Mouse (Mus musculus) forebrain, embryonic 13.5 days (tissue): ENCODE measurements around the gene Map2k2. TPM values are rescaled to one million over a fixed set of nuclear protein-coding genes. Genes with fewer than 3 reads are reported as not detected.

Source experiments
- ATAC-seq: fragments of 200-750 bp; cut with Nextera tagmentation; 2 replicates; pipeline ENCODE4 v1.8.0; 2017
- H3K27ac ChIP-seq: fragments of 300-500 bp; sonication (generic); 2 replicates; pipeline ENCODE4 v1.5.1; 2015; ENCODE audit warnings: inconsistent platforms, mild to moderate bottlenecking, moderate library complexity
- H3K27me3 ChIP-seq: fragments of 300-500 bp; sonication (generic); 2 replicates; pipeline ENCODE4 v1.6.1; 2015; ENCODE audit warnings: mild to moderate bottlenecking, inconsistent platforms
- H3K36me3 ChIP-seq: fragments of 300-500 bp; sonication (generic); 2 replicates; pipeline ENCODE4 v1.6.1; 2015; ENCODE audit warnings: mild to moderate bottlenecking, inconsistent platforms; ENCODE audit not compliant: poor library complexity, severe bottlenecking
- H3K4me1 ChIP-seq: fragments of 300-500 bp; sonication (generic); 2 replicates; pipeline ENCODE4 v1.6.1; 2015; ENCODE audit warnings: inconsistent platforms
- H3K4me2 ChIP-seq: fragments of 300-500 bp; sonication (generic); 2 replicates; pipeline ENCODE4 v1.6.1; 2015; ENCODE audit warnings: inconsistent platforms, mild to moderate bottlenecking, moderate library complexity
- H3K4me3 ChIP-seq: fragments of 300-500 bp; sonication (generic); 2 replicates; pipeline ENCODE4 v1.5.1; 2015; ENCODE audit warnings: mild to moderate bottlenecking, inconsistent platforms
- H3K9ac ChIP-seq: fragments of 300-500 bp; sonication (generic); 2 replicates; pipeline ENCODE4 v1.6.1; 2015; ENCODE audit warnings: mild to moderate bottlenecking, inconsistent platforms
- H3K9me3 ChIP-seq: fragments of 300-500 bp; sonication (generic); replicated peaks from 2 replicates; pipeline ENCODE4 v1.6.1; 2016; ENCODE audit warnings: inconsistent platforms
- WGBS: fragments of 180-500 bp; shearing (Covaris S2); methylation state at CpG from one replicate; pipeline ENCODE4 v1.1.7; 2015; 5-methylcytosine and 5-hydroxymethylcytosine counted together
- polyA plus RNA-seq: library from polyadenylated mRNA; unstranded; fragments of >200 nt; fragmentation: Nextera tagmentation; extraction: Ambion mirVana; gene quantifications from 2 replicates; pipeline ENCODE4 v1.2.1, GENCODE M21; 2015

Map2k2 gene
- polyA plus RNA-seq, 1 experiment from 2014 or later = 200 TPM

DNA sequence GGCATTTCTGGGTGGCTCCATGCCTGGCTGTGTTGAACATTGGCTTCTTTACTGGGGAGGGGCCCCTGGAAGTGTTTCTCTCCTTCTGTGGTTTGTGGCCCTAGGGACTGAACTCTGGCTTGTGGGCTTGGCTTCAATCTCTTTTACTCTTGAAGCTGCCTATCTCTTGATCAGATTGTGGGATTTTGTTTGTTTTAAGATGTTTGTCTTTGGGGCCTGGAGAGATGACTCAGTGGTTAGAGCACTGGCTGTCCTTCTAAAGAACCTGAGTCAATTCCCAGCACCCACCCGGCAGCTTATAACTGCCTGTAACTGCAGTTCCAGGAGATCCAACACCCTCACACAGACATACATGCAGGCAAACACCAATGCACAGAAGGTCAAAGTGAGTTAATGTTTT, 29.4 kb upstream of the Map2k2 start:
- no peak for ATAC-seq
- H3K9me3 ChIP-seq = no peaks in the 10 kb centered on the region
- H3K36me3 ChIP-seq = peaks cover 87% of the 10 kb centered on the region
- WGBS = 92% methylated on average over 1 of the region's 1 CpGs
- H3K27me3 ChIP-seq = no peaks in the 10 kb centered on the region
- no peak overlapping the region for H3K4me3 ChIP-seq
- no peak overlapping the region for H3K9ac ChIP-seq
- no peak overlapping the region for H3K27ac ChIP-seq
- peaks cover 9% of the 10 kb centered on the region; the same call in 1 of the 2 replicates for H3K4me1 ChIP-seq
- H3K4me2 ChIP-seq = no peak overlapping the region

DNA sequence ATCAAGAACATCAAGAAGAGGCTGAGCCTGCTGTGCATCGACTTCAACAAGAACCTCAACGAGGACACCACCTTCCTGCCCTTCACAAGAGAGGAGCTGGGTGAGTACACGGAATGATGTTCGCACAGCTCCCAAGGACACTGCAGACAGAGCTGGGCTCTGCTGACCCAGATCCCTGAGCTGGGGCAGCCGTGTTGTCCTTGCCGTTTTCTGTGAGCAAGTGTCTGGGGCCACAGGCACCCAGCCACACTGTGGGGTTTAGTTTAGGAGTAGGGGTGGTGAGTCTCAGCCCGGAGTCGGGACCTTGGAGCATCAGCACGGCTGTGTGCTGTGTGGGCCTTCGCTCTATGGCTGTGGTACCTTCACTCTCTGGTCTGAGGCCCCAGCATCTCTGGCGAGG, 27.8 kb upstream of the Map2k2 start:
- peaks cover 99% of the 10 kb centered on the region for H3K36me3 ChIP-seq
- no peak overlapping the region for H3K27ac ChIP-seq
- 0 out of 2 replicates have a peak overlapping the region, but pooled peaks have one; percentile 34 for H3K9ac ChIP-seq
- no peak overlapping the region for H3K4me3 ChIP-seq
- WGBS = 94% methylated on average over 11 of the region's 11 CpGs
- no peaks in the 10 kb centered on the region for H3K4me1 ChIP-seq
- H3K4me2 ChIP-seq = no peak overlapping the region
- ATAC-seq = no peak
- H3K27me3 ChIP-seq = no peaks in the 10 kb centered on the region
- H3K9me3 ChIP-seq = no peaks in the 10 kb centered on the region

DNA sequence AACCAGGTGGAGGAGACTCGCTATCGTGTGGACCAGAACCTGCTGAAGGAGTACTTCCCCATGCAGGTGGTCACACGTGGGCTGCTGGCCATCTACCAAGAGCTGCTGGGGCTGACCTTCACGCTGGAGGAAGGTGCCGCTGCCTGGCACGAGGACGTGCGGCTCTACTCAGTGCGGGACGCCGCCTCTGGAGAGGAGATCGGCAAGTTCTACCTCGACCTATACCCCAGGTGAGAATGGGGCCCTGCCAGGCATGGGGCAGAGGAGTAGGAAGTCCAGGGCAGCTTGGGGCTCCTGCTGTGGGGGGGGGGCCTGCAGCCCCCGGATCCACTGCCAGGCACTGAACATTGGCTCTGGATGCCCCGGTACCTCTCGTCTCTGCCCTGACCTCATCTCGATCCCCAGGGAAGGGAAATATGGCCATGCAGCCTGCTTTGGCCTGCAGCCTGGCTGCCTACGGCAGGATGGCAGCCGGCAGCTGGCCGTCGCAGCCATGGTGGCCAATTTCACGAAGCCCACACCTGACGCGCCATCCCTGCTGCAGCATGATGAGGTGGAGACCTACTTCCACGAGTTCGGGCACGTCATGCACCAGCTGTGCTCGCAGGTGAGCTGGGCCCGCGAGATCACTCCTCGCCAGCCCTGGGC, 25.6 kb upstream of the Map2k2 start:
- Histone ChIP-seq H3K36me3 (peaks cover 84% of the 10 kb centered on the region), H3K4me2 (no peak overlapping the region), H3K4me3 (no peak overlapping the region), H3K4me1 (no peaks in the 10 kb centered on the region), H3K27me3 (no peaks in the 10 kb centered on the region), H3K27ac (no peak overlapping the region), H3K9me3 (no peaks in the 10 kb centered on the region), H3K9ac (no peak overlapping the region)
- ATAC-seq = no peak
- WGBS = 94% methylated on average over 29 of the region's 31 CpGs

DNA sequence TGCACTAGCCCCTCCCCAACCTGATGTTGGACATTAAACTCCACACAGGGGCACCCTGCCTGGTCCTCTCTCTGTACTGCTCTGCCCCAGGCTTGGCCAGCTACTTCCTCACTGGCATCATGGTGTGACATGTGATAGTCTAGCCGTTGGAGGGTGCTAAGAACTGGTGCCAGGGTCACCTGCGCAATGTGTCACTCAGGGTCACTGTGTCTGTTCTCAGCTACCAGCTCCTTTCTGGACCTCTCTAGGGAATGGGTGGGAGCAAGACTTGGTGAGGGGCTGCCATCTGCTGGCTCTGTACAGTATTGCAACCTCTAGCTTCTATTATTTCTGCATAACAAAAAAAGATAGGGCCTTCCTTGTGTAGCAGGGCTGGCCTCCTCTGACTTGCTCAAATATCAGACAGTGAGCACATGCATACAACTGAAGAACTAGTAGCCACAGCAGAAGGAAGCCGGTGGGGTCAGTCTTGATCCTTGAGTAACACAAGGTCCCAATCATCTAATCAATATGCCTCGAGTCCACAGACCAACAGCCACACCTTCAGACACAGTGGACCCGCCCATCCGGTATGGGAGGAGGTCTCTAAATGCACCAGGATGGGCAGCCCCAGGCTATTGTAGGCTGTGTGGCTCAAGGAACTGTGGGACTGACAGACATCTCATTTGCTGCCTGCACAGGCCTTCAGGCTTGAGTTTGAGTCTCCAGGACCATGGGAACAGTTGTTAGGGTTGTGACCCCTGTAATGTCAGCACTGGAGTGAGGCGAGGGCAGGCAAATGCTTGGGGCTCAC, 23.4 kb upstream of the Map2k2 start:
- peak overlapping the region; percentile 26; the same call in 1 of the 2 replicates for H3K9ac ChIP-seq
- H3K4me3 ChIP-seq = no peak overlapping the region
- WGBS = 84% methylated on average over 7 of the region's 7 CpGs

DNA sequence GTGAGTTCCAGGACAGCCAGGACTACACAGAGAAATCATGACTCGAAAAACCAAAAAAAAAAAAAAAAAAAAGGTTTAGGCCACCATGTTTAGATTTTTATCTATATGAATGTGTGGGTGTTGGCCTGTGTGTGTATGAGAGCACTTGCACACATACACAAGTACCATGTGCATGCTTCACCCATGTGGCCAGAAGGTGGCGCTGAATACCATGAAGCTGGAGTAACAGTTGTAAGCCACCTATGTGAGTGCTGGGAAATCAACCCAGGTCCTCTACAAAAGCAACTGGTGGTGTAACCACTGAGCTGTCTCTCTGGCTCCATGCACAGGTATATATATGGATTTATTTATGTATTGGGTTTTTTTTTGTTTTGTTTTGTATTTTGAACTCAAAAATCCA, 18.7 kb upstream of the Map2k2 start:
- Histone ChIP-seq H3K9ac (no peak overlapping the region), H3K27me3 (no peaks in the 10 kb centered on the region), H3K27ac (no peak overlapping the region), H3K4me2 (no peak overlapping the region), H3K36me3 (peaks cover 15% of the 10 kb centered on the region), H3K4me1 (peaks cover 14% of the 10 kb centered on the region), H3K4me3 (no peak overlapping the region), H3K9me3 (no peaks in the 10 kb centered on the region)
- 58% methylated on average over 2 of the region's 2 CpGs for WGBS
- no peak for ATAC-seq

More for the DNA sequence above, 23.4 kb upstream of the Map2k2 start:
- Histone ChIP-seq H3K4me2 (no peak overlapping the region), H3K4me1 (no peaks in the 10 kb centered on the region), H3K27me3 (no peaks in the 10 kb centered on the region), H3K27ac (no peak overlapping the region), H3K36me3 (peaks cover 62% of the 10 kb centered on the region), H3K9me3 (no peaks in the 10 kb centered on the region)
- ATAC-seq = peak; percentile 76

DNA sequence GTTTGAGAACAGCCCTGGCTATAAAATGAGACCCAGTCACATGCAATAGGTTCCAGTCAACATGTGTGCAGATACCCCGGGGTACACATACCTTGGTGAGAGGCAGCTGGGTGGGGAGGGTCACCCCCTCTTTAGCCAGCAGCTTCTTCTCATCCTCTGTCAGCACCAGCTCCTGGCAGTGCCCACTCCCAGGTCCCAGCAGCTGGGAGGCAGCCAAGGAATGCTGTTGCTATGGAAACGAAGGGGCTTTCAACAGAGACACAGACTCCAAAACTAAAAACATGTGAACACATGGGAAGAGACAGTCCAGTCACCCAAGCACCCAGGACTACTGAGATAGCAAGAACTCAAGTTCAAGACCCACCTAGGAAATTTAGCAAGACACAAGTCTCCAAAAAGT, 16.5 kb upstream of the Map2k2 start:
- WGBS = 47% methylated on average over 2 of the region's 2 CpGs
- no peaks in the 10 kb centered on the region for H3K36me3 ChIP-seq
- ATAC-seq = peak; percentile 61; the same call in 1 of the 2 replicates

DNA sequence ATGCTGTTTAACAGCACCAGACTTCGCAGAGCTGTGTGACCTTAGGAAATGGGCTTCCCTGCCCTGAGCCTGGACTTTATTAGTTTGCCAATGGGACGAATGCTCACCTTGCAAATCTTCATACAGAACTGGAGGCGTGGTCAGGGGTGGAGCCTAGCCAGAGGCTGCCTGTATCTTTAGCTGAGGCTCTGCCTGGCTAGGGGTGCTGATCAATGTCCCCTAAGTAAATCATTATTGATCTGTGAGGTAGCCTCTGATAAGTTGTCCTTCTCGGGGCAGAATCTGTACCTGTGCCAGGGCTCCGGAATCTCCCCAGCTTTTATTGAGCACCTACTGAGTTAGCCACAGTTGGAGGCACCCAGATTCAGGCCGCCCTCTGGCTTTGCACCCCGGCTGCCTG, 15.1 kb upstream of the Map2k2 start:
- no peaks in the 10 kb centered on the region for H3K36me3 ChIP-seq
- peaks cover 14% of the 10 kb centered on the region for H3K4me1 ChIP-seq
- H3K27ac ChIP-seq = no peak overlapping the region
- H3K9me3 ChIP-seq = no peaks in the 10 kb centered on the region
- no peak overlapping the region for H3K4me3 ChIP-seq
- H3K27me3 ChIP-seq = peaks cover 5% of the 10 kb centered on the region; the same call in 1 of the 2 replicates
- ATAC-seq = no peak
- 78% methylated on average over 7 of the region's 7 CpGs for WGBS
- H3K4me2 ChIP-seq = no peak overlapping the region
- no peak overlapping the region for H3K9ac ChIP-seq

More for the DNA sequence above, 16.5 kb upstream of the Map2k2 start:
- Histone ChIP-seq H3K4me1 (peaks cover 14% of the 10 kb centered on the region), H3K4me3 (no peak overlapping the region), H3K4me2 (no peak overlapping the region), H3K9me3 (no peaks in the 10 kb centered on the region), H3K27ac (no peak overlapping the region), H3K27me3 (peaks cover 5% of the 10 kb centered on the region; the same call in 1 of the 2 replicates), H3K9ac (peak overlapping the region; percentile 45; the same call in 1 of the 2 replicates)

DNA sequence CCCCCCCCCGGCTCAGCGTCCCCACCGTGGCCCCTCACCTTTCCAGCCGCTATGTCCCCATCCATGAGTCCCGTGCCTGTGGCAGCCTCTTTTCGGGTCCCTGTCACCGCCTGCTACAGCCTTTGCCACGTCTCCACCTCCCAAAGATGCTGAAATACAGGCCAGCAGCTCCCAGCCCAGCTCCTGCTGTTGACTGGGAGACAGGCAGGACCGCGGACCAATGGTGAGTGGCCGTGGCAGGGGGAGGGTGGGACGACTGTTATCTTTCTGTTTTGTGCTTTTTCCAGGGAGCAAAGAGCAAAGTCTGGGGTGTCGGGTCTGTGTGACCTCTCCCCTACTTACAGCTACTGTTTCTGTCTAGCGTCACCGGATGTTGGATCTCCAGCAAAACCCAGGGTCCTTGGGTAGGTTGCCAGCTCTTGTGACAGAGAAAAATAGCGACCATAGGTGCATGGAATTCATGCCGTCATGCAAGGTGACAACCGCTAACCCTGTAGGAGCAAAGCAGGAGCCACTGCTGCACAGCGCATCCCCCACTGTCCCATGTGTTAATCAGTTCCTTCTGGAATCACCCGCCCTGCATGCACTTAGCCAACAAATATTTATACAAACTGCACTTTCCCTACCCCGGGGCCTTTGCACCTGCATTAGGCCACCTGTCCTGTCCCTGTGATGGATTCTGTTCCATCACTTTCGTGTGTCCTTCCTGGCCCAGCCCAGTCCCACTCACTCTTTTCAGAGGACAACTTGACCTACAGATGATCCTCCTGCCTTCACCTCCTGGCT, 13.1 kb upstream of the Map2k2 start:
- no peak overlapping the region for H3K4me2 ChIP-seq
- H3K4me1 ChIP-seq = peaks cover 14% of the 10 kb centered on the region
- no peak for ATAC-seq
- H3K36me3 ChIP-seq = no peaks in the 10 kb centered on the region
- peaks cover 4% of the 10 kb centered on the region; the same call in 1 of the 2 replicates for H3K9me3 ChIP-seq
- no peak overlapping the region for H3K4me3 ChIP-seq
- H3K27ac ChIP-seq = no peak overlapping the region
- 59% methylated on average over 22 of the region's 22 CpGs for WGBS
- H3K9ac ChIP-seq = no peak overlapping the region
- H3K27me3 ChIP-seq = peaks cover 5% of the 10 kb centered on the region; the same call in 1 of the 2 replicates

DNA sequence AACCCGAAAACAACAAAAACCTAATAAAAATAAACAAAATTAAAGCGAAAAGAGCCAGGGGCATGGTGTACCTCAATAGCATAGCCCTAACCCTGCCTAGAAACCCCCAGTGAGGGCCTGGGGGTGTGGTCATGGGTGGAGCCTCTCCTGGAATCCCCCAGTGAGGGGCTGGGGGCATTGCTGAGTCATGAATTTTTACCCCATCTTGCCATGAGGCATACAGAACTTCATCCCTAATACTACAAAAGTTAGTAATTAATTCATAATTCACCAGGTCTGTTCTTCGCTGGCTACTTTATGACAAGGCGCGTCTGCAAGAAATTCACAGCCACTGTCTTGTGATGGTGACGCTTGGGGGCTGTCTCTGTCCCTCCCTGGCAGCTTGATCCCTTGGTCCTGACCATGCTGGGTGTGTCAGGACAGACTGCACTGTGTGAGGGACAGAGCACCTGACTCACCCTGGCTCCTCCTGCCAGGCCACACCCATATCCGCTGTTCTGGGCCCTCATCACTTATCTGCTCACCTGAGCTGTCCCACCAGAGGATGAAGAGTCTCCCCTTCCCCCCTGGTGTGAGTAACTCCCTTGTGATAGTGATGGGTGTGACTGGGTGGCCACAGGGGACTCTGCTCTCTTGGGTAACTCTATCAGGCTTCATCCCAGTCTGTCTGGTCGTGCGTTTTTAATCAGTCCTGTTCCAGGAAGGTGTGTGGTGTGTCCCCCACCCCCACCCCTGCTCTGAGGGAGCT, 10.6 kb upstream of the Map2k2 start:
- H3K9ac ChIP-seq = no peak overlapping the region
- no peak overlapping the region for H3K27ac ChIP-seq
- whole genome bisulfite sequencing = 65% methylated on average over 9 of the region's 9 CpGs
- H3K4me2 ChIP-seq = no peak overlapping the region
- H3K4me3 ChIP-seq = no peak overlapping the region
- H3K4me1 ChIP-seq = no peaks in the 10 kb centered on the region
- ATAC-seq = no peak
- peaks cover 5% of the 10 kb centered on the region; the same call in 1 of the 2 replicates for H3K27me3 ChIP-seq
- H3K36me3 ChIP-seq = no peaks in the 10 kb centered on the region
- peaks cover 4% of the 10 kb centered on the region; the same call in 1 of the 2 replicates for H3K9me3 ChIP-seq

DNA sequence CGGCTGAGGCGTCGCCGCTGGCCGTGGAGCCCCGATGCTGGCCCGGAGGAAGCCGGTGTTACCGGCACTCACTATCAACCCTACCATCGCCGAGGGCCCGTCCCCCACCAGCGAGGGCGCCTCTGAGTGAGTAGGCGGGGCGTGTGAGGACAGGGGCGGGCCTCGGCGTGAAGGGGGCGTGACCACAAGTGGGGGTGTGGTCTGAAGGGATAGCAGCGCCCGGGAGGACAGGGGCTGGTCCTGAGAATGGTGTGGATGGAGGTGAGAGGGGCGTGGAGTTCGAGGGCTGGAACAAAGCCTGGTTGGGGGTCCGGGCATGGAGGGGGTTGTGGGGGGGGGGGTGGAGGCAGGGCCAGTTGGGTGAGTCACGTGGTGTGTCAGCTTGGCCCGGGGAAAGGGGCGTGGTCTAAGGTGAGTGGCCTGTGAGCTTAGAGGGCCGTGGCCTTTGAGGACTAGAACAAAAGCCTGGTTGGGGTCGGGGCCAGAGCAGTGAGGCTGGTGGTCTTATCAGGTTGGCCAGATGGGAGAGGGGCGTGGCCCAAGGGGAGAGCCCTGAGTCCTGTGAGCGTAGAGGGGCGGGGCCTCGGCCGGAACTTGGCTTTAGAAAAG, 502 bp downstream of the Map2k2 start:
- Histone ChIP-seq H3K4me3 (peak overlapping the region; percentile 84), H3K4me1 (peaks cover 25% of the 10 kb centered on the region), H3K9me3 (no peaks in the 10 kb centered on the region), H3K27ac (peak overlapping the region; percentile 99), H3K27me3 (no peaks in the 10 kb centered on the region), H3K36me3 (peaks cover 32% of the 10 kb centered on the region), H3K4me2 (peak overlapping the region; percentile 66), H3K9ac (peak overlapping the region; percentile 97)
- peak; percentile 88 for ATAC-seq
- WGBS = 0% methylated on average over 35 of the region's 35 CpGs

DNA sequence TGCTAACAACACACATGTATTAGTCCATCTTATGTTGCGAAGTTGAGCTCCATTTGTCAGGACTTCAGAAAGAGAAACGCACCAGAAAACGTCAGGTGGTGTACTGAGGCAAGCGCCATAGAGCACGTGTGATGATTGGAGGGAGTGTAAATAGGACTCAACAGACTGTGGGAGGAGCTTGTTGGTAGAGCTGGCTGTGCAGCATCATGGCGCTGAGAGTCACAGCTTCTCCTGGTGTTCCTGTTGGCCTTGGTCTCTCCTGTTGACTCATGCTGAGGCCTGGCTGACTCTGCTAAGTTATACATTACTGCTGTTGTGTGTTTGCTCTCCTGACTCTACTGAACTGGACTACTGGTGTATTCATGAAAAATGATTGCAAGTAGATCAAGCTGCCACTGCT, 7.2 kb downstream of the Map2k2 start:
- Histone ChIP-seq H3K9me3 (no peaks in the 10 kb centered on the region), H3K4me3 (no peak overlapping the region), H3K4me2 (no peak overlapping the region), H3K27ac (no peak overlapping the region), H3K4me1 (0 out of 2 replicates have a peak, but pooled peaks cover 2% of the 10 kb centered on the region), H3K9ac (no peak overlapping the region), H3K27me3 (no peaks in the 10 kb centered on the region), H3K36me3 (peaks cover 94% of the 10 kb centered on the region)
- WGBS = 93% methylated on average over 6 of the region's 6 CpGs
- no peak for ATAC-seq
